Mouse (Mus musculus): ENCODE data around the gene Hectd4. TPM values are rescaled to one million over a fixed set of nuclear protein-coding genes. Genes with fewer than 3 reads are reported as not detected.
A peak's percentile ranks its signal among the peaks of the same experiment; 100 is the strongest.

The Hectd4 gene
- polyA plus RNA-seq, 1 experiment = 16.4 TPM

- WGBS = 23% methylated on average over 21 of the region's 21 CpGs
- TF ChIP-seq POLR2A (IDR thresholded peaks at IDR 0.05; ENCODE audit: borderline replicate concordance, extremely low read depth, low read depth, low read length) = no peak
- TF ChIP-seq CTCF (IDR thresholded peaks at IDR 0.05; ENCODE audit: insufficient read depth, low read length) = no peak
- Histone ChIP-seq H3K4me1 (ENCODE audit: control insufficient read depth, insufficient read depth, low read length) (peaks cover 6% of the 10 kb centered on the region; the same call in 1 of the 2 replicates), H3K4me3 (replicated peaks; ENCODE audit: extremely low read depth, low read depth, low read length) (peak overlapping the region; percentile 92)
- DNase-seq = peak; percentile 29
Measured at GRCm38 (mm10) chr5:121190210-121190835, 29.7 kb upstream of the Hectd4 start.

- DNase-seq = peak; percentile 78
- WGBS = under 1% methylated on average over 93 of the region's 98 CpGs
- Histone ChIP-seq H3K4me1 (ENCODE audit: control insufficient read depth, insufficient read depth, low read length) (peaks cover 6% of the 10 kb centered on the region; the same call in 1 of the 2 replicates), H3K4me3 (replicated peaks; ENCODE audit: extremely low read depth, low read depth, low read length) (peak within 1 kb of the TSS; percentile 92)
- TF ChIP-seq CTCF (IDR thresholded peaks at IDR 0.05; ENCODE audit: insufficient read depth, low read length) = no peak
- peak; percentile 92 for TF ChIP-seq POLR2A (IDR thresholded peaks at IDR 0.05; ENCODE audit: borderline replicate concordance, extremely low read depth, low read depth, low read length)
Measured at GRCm38 (mm10) chr5:121190836-121191583, 29.0 kb upstream of the Hectd4 start, which contains the start of gene Ptpn11. Gene Ptpn11, minus strand, starts transcription at chr5:121191397.

GRCm38 (mm10) chr5:121191584-121191906 is 28.5 kb upstream of the Hectd4 start:
- TF ChIP-seq CTCF (IDR thresholded peaks at IDR 0.05; ENCODE audit: insufficient read depth, low read length) = no peak
- no peak for TF ChIP-seq POLR2A (IDR thresholded peaks at IDR 0.05; ENCODE audit: borderline replicate concordance, extremely low read depth, low read depth, low read length)
- 9% methylated on average over 17 of the region's 17 CpGs for WGBS

GRCm38 (mm10) chr5:121194173-121194572 is 25.8 kb upstream of the Hectd4 start:
- WGBS = 14% methylated on average over 1 of the region's 1 CpGs
- Histone ChIP-seq H3K4me3 (replicated peaks; ENCODE audit: extremely low read depth, low read depth, low read length) (no peak overlapping the region), H3K4me1 (ENCODE audit: control insufficient read depth, insufficient read depth, low read length) (peaks cover 4% of the 10 kb centered on the region; the same call in 1 of the 2 replicates)
- no peak for TF ChIP-seq POLR2A (IDR thresholded peaks at IDR 0.05; ENCODE audit: borderline replicate concordance, extremely low read depth, low read depth, low read length)
- no peak for TF ChIP-seq CTCF (IDR thresholded peaks at IDR 0.05; ENCODE audit: insufficient read depth, low read length)
- DNase-seq = no peak

More at GRCm38 (mm10) chr5:121191584-121191906, 28.5 kb upstream of the Hectd4 start:
- peaks cover 6% of the 10 kb centered on the region; the same call in 1 of the 2 replicates for H3K4me1 ChIP-seq (ENCODE audit: control insufficient read depth, insufficient read depth, low read length)
- H3K4me3 ChIP-seq (replicated peaks; ENCODE audit: extremely low read depth, low read depth, low read length) = peak overlapping the region; percentile 92
- no peak for DNase-seq

- no peak for TF ChIP-seq POLR2A (IDR thresholded peaks at IDR 0.05; ENCODE audit: borderline replicate concordance, extremely low read depth, low read depth, low read length)
- no peak for TF ChIP-seq CTCF (IDR thresholded peaks at IDR 0.05; ENCODE audit: insufficient read depth, low read length)
- WGBS = 40% methylated on average over 5 of the region's 5 CpGs
- Histone ChIP-seq H3K4me3 (replicated peaks; ENCODE audit: extremely low read depth, low read depth, low read length) (no peak overlapping the region), H3K4me1 (ENCODE audit: control insufficient read depth, insufficient read depth, low read length) (no peaks in the 10 kb centered on the region)
- no peak for DNase-seq
Measured at GRCm38 (mm10) chr5:121196764-121197163, 23.3 kb upstream of the Hectd4 start.

GRCm38 (mm10) chr5:121197337-121197736 is 22.7 kb upstream of the Hectd4 start:
- no peaks in the 10 kb centered on the region for H3K4me1 ChIP-seq (ENCODE audit: control insufficient read depth, insufficient read depth, low read length)
- 81% methylated on average over 2 of the region's 2 CpGs for WGBS
- TF ChIP-seq CTCF (IDR thresholded peaks at IDR 0.05; ENCODE audit: insufficient read depth, low read length) = no peak
- TF ChIP-seq POLR2A (IDR thresholded peaks at IDR 0.05; ENCODE audit: borderline replicate concordance, extremely low read depth, low read depth, low read length) = no peak
- H3K4me3 ChIP-seq (replicated peaks; ENCODE audit: extremely low read depth, low read depth, low read length) = no peak overlapping the region
- no peak for DNase-seq

- TF ChIP-seq CTCF (IDR thresholded peaks at IDR 0.05; ENCODE audit: insufficient read depth, low read length) (no peak), POLR2A (IDR thresholded peaks at IDR 0.05; ENCODE audit: borderline replicate concordance, extremely low read depth, low read depth, low read length) (no peak)
- 75% methylated on average over 5 of the region's 5 CpGs for WGBS
- H3K4me1 ChIP-seq (ENCODE audit: control insufficient read depth, insufficient read depth, low read length) = no peaks in the 10 kb centered on the region
- H3K4me3 ChIP-seq (replicated peaks; ENCODE audit: extremely low read depth, low read depth, low read length) = no peak overlapping the region
- DNase-seq = no peak
Measured at GRCm38 (mm10) chr5:121198376-121198775, 21.6 kb upstream of the Hectd4 start.

- TF ChIP-seq POLR2A (IDR thresholded peaks at IDR 0.05; ENCODE audit: borderline replicate concordance, extremely low read depth, low read depth, low read length) (no peak), CTCF (IDR thresholded peaks at IDR 0.05; ENCODE audit: insufficient read depth, low read length) (peak; percentile 8; the same call in 1 of the 2 replicates)
- no peak overlapping the region for H3K4me3 ChIP-seq (replicated peaks; ENCODE audit: extremely low read depth, low read depth, low read length)
- 41% methylated on average over 3 of the region's 3 CpGs for WGBS
- DNase-seq = no peak
- H3K4me1 ChIP-seq (ENCODE audit: control insufficient read depth, insufficient read depth, low read length) = no peaks in the 10 kb centered on the region; the same call in 1 of the 2 replicates
Measured at GRCm38 (mm10) chr5:121201739-121202138, 18.3 kb upstream of the Hectd4 start.

- WGBS = 53% methylated on average over 1 of the region's 1 CpGs
- H3K4me3 ChIP-seq (replicated peaks; ENCODE audit: extremely low read depth, low read depth, low read length) = no peak overlapping the region
- no peaks in the 10 kb centered on the region; the same call in 1 of the 2 replicates for H3K4me1 ChIP-seq (ENCODE audit: control insufficient read depth, insufficient read depth, low read length)
- TF ChIP-seq CTCF (IDR thresholded peaks at IDR 0.05; ENCODE audit: insufficient read depth, low read length) (no peak), POLR2A (IDR thresholded peaks at IDR 0.05; ENCODE audit: borderline replicate concordance, extremely low read depth, low read depth, low read length) (no peak)
- DNase-seq = no peak
Measured at GRCm38 (mm10) chr5:121202467-121202866, 17.6 kb upstream of the Hectd4 start.
